Mouse (Mus musculus) limb, embryonic 10.5 days (tissue): ENCODE results near the gene Smco4. TPM values are rescaled to one million over a fixed set of nuclear protein-coding genes. Genes with fewer than 3 reads are reported as not detected.

ENCODE experiments used
- DNase-seq: peaks from one replicate; pipeline ENCODE4 v3.0.0-alpha.2; 2017; ENCODE audit warnings: low spot score
- H3K27ac ChIP-seq: fragments of 300-500 bp; sonication (generic); 2 replicates; pipeline ENCODE4 v1.5.1; 2016; ENCODE audit warnings: mild to moderate bottlenecking
- H3K27me3 ChIP-seq: fragments of 300-500 bp; sonication (generic); 2 replicates; pipeline ENCODE4 v1.6.1; 2016; ENCODE audit warnings: low read depth, mild to moderate bottlenecking; ENCODE audit not compliant: poor library complexity, severe bottlenecking
- H3K36me3 ChIP-seq: fragments of 300-500 bp; sonication (generic); 2 replicates; pipeline ENCODE4 v1.6.1; 2016; ENCODE audit warnings: mild to moderate bottlenecking, moderate library complexity
- H3K4me1 ChIP-seq: fragments of 300-500 bp; sonication (generic); 2 replicates; pipeline ENCODE4 v1.6.1; 2016
- H3K4me3 ChIP-seq: fragments of 300-500 bp; sonication (generic); 2 replicates; pipeline ENCODE4 v1.5.1; 2016; ENCODE audit warnings: mild to moderate bottlenecking, moderate library complexity
- H3K9me3 ChIP-seq: fragments of 300-500 bp; sonication (generic); replicated peaks from 2 replicates; pipeline ENCODE4 v1.6.1; 2016; ENCODE audit warnings: mild to moderate bottlenecking
- WGBS: fragments of 180-500 bp; shearing (Covaris S2); methylation state at CpG from one replicate; pipeline ENCODE4 v1.1.7; 2016; 5-methylcytosine and 5-hydroxymethylcytosine counted together
- polyA plus RNA-seq: library from polyadenylated mRNA; unstranded; fragments of >200 nt; fragmentation: Nextera tagmentation; extraction: Ambion mirVana; gene quantifications from 2 replicates; pipeline ENCODE4 v1.2.1, GENCODE M21; 2016

Gene Smco4
- polyA plus RNA-seq, result 2.4 and 2.7 TPM in 2 replicates

GRCm38 (mm10) chr9:15493235-15493924 lies at the start of gene Smco4:
TSS of gene Smco4 (plus strand) at chr9:15493432.
- under 1% methylated on average over 86 of the region's 101 CpGs for WGBS
- peak within 1 kb of the TSS; percentile 89 for H3K4me3 ChIP-seq
- DNase-seq, result peak; percentile 82

GRCm38 (mm10) chr9:15447397-15447796 lies 45.8 kb upstream of the Smco4 start:
- Histone ChIP-seq H3K36me3 (no peaks in the 10 kb centered on the region), H3K27me3 (no peaks in the 10 kb centered on the region), H3K4me1 (peaks cover 5% of the 10 kb centered on the region; the same call in 1 of the 2 replicates), H3K27ac (no peak overlapping the region), H3K9me3 (no peaks in the 10 kb centered on the region), H3K4me3 (no peak overlapping the region)
- WGBS, result 74% methylated on average over 2 of the region's 2 CpGs
- no peak for DNase-seq

More at GRCm38 (mm10) chr9:15493235-15493924, at the start of gene Smco4:
- Histone ChIP-seq H3K27me3 (no peaks in the 10 kb centered on the region), H3K36me3 (no peaks in the 10 kb centered on the region), H3K9me3 (no peaks in the 10 kb centered on the region), H3K27ac (peak within 1 kb of the TSS; percentile 96), H3K4me1 (peaks cover 43% of the 10 kb centered on the region)

- Histone ChIP-seq H3K9me3 (no peaks in the 10 kb centered on the region), H3K27me3 (no peaks in the 10 kb centered on the region), H3K4me1 (peaks cover 5% of the 10 kb centered on the region; the same call in 1 of the 2 replicates), H3K27ac (no peak overlapping the region), H3K36me3 (no peaks in the 10 kb centered on the region), H3K4me3 (no peak overlapping the region)
- DNase-seq, result no peak
- 66% methylated on average over 5 of the region's 5 CpGs for WGBS
Measured at GRCm38 (mm10) chr9:15450921-15451320, 42.3 kb upstream of the Smco4 start.

GRCm38 (mm10) chr9:15472256-15472655 lies 21.0 kb upstream of the Smco4 start:
- 74% methylated on average over 4 of the region's 4 CpGs for WGBS
- DNase-seq, result no peak
- H3K36me3 ChIP-seq, result no peaks in the 10 kb centered on the region
- H3K4me3 ChIP-seq, result no peak overlapping the region
- no peak overlapping the region for H3K27ac ChIP-seq
- H3K4me1 ChIP-seq, result no peaks in the 10 kb centered on the region
- H3K9me3 ChIP-seq, result no peaks in the 10 kb centered on the region
- H3K27me3 ChIP-seq, result no peaks in the 10 kb centered on the region

- DNase-seq, result no peak
- Histone ChIP-seq H3K9me3 (no peaks in the 10 kb centered on the region), H3K36me3 (no peaks in the 10 kb centered on the region), H3K27ac (no peak overlapping the region), H3K4me3 (no peak overlapping the region), H3K4me1 (no peaks in the 10 kb centered on the region), H3K27me3 (no peaks in the 10 kb centered on the region)
- 100% methylated on average over 1 of the region's 1 CpGs for WGBS
Measured at GRCm38 (mm10) chr9:15473206-15473605, 20.0 kb upstream of the Smco4 start.

- peak; percentile 23 for DNase-seq
- WGBS, result 94% methylated on average over 10 of the region's 10 CpGs
- no peak overlapping the region for H3K4me3 ChIP-seq
- H3K9me3 ChIP-seq, result no peaks in the 10 kb centered on the region
- no peaks in the 10 kb centered on the region for H3K36me3 ChIP-seq
- no peak overlapping the region for H3K27ac ChIP-seq
- no peaks in the 10 kb centered on the region for H3K27me3 ChIP-seq
- no peaks in the 10 kb centered on the region for H3K4me1 ChIP-seq
Measured at GRCm38 (mm10) chr9:15477556-15477955, 15.7 kb upstream of the Smco4 start.

- no peak overlapping the region for H3K4me3 ChIP-seq
- no peaks in the 10 kb centered on the region for H3K9me3 ChIP-seq
- H3K36me3 ChIP-seq, result no peaks in the 10 kb centered on the region
- H3K27me3 ChIP-seq, result no peaks in the 10 kb centered on the region
- DNase-seq, result no peak
- 83% methylated on average over 2 of the region's 2 CpGs for WGBS
- H3K4me1 ChIP-seq, result peaks cover under 1% of the 10 kb centered on the region; the same call in 1 of the 2 replicates
- no peak overlapping the region for H3K27ac ChIP-seq
Measured at GRCm38 (mm10) chr9:15487682-15488424, 5.4 kb upstream of the Smco4 start.

- Histone ChIP-seq H3K4me3 (no peak overlapping the region), H3K27ac (no peak overlapping the region), H3K36me3 (no peaks in the 10 kb centered on the region), H3K4me1 (peaks cover 11% of the 10 kb centered on the region), H3K27me3 (no peaks in the 10 kb centered on the region), H3K9me3 (no peaks in the 10 kb centered on the region)
- no peak for DNase-seq
Measured at GRCm38 (mm10) chr9:15489293-15489692, 3.9 kb upstream of the Smco4 start.

- Histone ChIP-seq H3K4me1 (peaks cover 20% of the 10 kb centered on the region), H3K27ac (no peak overlapping the region), H3K36me3 (no peaks in the 10 kb centered on the region), H3K9me3 (no peaks in the 10 kb centered on the region), H3K4me3 (no peak overlapping the region), H3K27me3 (no peaks in the 10 kb centered on the region)
- no peak for DNase-seq
- 85% methylated on average over 8 of the region's 8 CpGs for WGBS
Measured at GRCm38 (mm10) chr9:15490331-15491100, 2.7 kb upstream of the Smco4 start.

GRCm38 (mm10) chr9:15491686-15492085 lies 1.5 kb upstream of the Smco4 start:
- H3K27me3 ChIP-seq, result no peaks in the 10 kb centered on the region

GRCm38 (mm10) chr9:15492401-15492800 lies 831 bp upstream of the Smco4 start:
- peaks cover 39% of the 10 kb centered on the region for H3K4me1 ChIP-seq
- H3K9me3 ChIP-seq, result no peaks in the 10 kb centered on the region
- no peaks in the 10 kb centered on the region for H3K27me3 ChIP-seq
- H3K36me3 ChIP-seq, result no peaks in the 10 kb centered on the region
- no peak for DNase-seq
- no peak overlapping the region for H3K27ac ChIP-seq
- 81% methylated on average over 9 of the region's 9 CpGs for WGBS
- H3K4me3 ChIP-seq, result no peak overlapping the region

More at GRCm38 (mm10) chr9:15491686-15492085, 1.5 kb upstream of the Smco4 start:
- no peak overlapping the region for H3K4me3 ChIP-seq
- no peaks in the 10 kb centered on the region for H3K36me3 ChIP-seq
- no peaks in the 10 kb centered on the region for H3K9me3 ChIP-seq
- H3K27ac ChIP-seq, result no peak overlapping the region
- peaks cover 32% of the 10 kb centered on the region for H3K4me1 ChIP-seq
- DNase-seq, result no peak
- 92% methylated on average over 4 of the region's 4 CpGs for WGBS

- no peaks in the 10 kb centered on the region for H3K9me3 ChIP-seq
- H3K27ac ChIP-seq, result peak overlapping the region; percentile 96
- H3K4me1 ChIP-seq, result peaks cover 45% of the 10 kb centered on the region
- H3K4me3 ChIP-seq, result peak overlapping the region; percentile 89
- no peaks in the 10 kb centered on the region for H3K27me3 ChIP-seq
- no peaks in the 10 kb centered on the region for H3K36me3 ChIP-seq
- WGBS, result 5% methylated on average over 37 of the region's 37 CpGs
- peak; percentile 77 for DNase-seq
Measured at GRCm38 (mm10) chr9:15493925-15494558, 810 bp downstream of the Smco4 start.
